Mouse (Mus musculus) heart, postnatal 0 days (tissue): ENCODE data around the gene Rbfox1.

Experiments
- CTCF ChIP-seq: IDR thresholded peaks from 2 replicates; pipeline ENCODE4 v1.5.1; 2016; ENCODE audit warnings: antibody characterized with exemption, control low read depth, low read depth
- EP300 ChIP-seq: IDR thresholded peaks from 2 replicates; pipeline ENCODE4 v1.6.1; 2016; ENCODE audit warnings: antibody characterized with exemption, low read depth

- TF ChIP-seq CTCF, result no peak
- no peak for TF ChIP-seq EP300
These were observed 10.4 kb downstream of the Rbfox1 start for GRCm38 (mm10) chr16:5895564-5895963.
